Mouse (Mus musculus) heart, embryonic 16.5 days (tissue): Measurements from ENCODE around the gene Zmiz1. TPM values are rescaled to one million over a fixed set of nuclear protein-coding genes. Genes with fewer than 3 reads are reported as not detected.

Source experiments
- ATAC-seq: fragments of 200-750 bp; cut with Nextera tagmentation; replicated peaks from 2 replicates; pipeline ENCODE4 v1.8.0; 2017; ENCODE audit warnings: moderate number of reproducible peaks; ENCODE audit not compliant: insufficient read depth, low FRiP score; ENCODE audit errors: extremely low read depth
- H3K27ac ChIP-seq: fragments of 300-500 bp; sonication (generic); 2 replicates; pipeline ENCODE4 v1.5.1; 2014; ENCODE audit warnings: mild to moderate bottlenecking, low read length, control low read depth, moderate library complexity
- H3K27me3 ChIP-seq: fragments of 300-500 bp; sonication (generic); 2 replicates; pipeline ENCODE4 v1.6.1; 2014; ENCODE audit warnings: low read length, mixed read lengths; ENCODE audit not compliant: control insufficient read depth, insufficient read depth
- H3K36me3 ChIP-seq: fragments of 300-500 bp; sonication (generic); 2 replicates; pipeline ENCODE4 v1.6.1; 2014; ENCODE audit not compliant: control insufficient read depth, insufficient read depth
- H3K4me1 ChIP-seq: fragments of 300-500 bp; sonication (generic); 2 replicates; pipeline ENCODE4 v1.6.1; 2014; ENCODE audit warnings: low read length, mixed read lengths; ENCODE audit not compliant: control insufficient read depth, insufficient read depth
- H3K4me2 ChIP-seq: fragments of 300-500 bp; sonication (generic); 2 replicates; pipeline ENCODE4 v1.6.1; 2014; ENCODE audit warnings: low read depth, mild to moderate bottlenecking, control low read depth, low read length
- H3K4me3 ChIP-seq: fragments of 300-500 bp; sonication (generic); 2 replicates; pipeline ENCODE4 v1.5.1; 2014; ENCODE audit warnings: mild to moderate bottlenecking, control low read depth, low read length
- H3K9ac ChIP-seq: fragments of 300-500 bp; sonication (generic); 2 replicates; pipeline ENCODE4 v1.6.1; 2014; ENCODE audit warnings: low read length, control low read depth
- H3K9me3 ChIP-seq: fragments of 300-500 bp; sonication (generic); replicated peaks from 2 replicates; pipeline ENCODE4 v1.6.1; 2016; ENCODE audit warnings: low read length; ENCODE audit not compliant: control insufficient read depth
- WGBS: fragments of 180-500 bp; shearing (Covaris S2); extraction: QIAGEN DNeasy Blood & Tissue Kit; methylation state at CpG from one replicate; pipeline ENCODE4 v1.1.7; 2014; 5-methylcytosine and 5-hydroxymethylcytosine counted together
- polyA plus RNA-seq: library from polyadenylated mRNA; unstranded; fragments of >200 nt; fragmentation: Nextera tagmentation; extraction: Ambion mirVana; gene quantifications from 2 replicates; pipeline ENCODE4 v1.2.1, GENCODE M21; 2015

The Zmiz1 gene
- polyA plus RNA-seq, 1 experiment from 2014 or later: 20.6 TPM

DNA sequence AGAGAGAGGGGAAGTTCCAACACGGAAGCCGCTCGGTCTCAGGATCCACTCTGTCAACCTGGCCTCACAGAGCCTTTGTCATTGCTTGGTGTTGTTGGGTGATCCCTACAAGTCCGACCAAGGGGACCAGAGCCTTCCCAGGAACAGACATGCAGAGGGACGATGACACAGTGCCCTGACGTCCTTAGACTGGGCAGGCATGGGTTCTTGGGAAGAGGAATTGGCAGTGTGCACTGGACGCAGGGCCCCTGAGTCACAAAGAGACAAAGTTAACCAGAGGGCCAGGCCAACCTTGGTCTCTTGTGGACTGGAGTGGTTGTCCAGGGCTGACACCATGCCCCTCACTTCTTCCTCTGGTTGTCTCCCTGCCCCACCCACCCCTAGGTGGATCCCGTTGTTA lies 67.9 kb downstream of the Zmiz1 start:
- no peak overlapping the region for H3K27ac ChIP-seq
- ATAC-seq: no peak
- peaks cover 61% of the 10 kb centered on the region for H3K4me1 ChIP-seq

GRCm38 (mm10) chr14:25527321-25527720 lies 68.3 kb downstream of the Zmiz1 start:
- Histone ChIP-seq H3K4me1 (peaks cover 61% of the 10 kb centered on the region), H3K4me3 (no peak overlapping the region), H3K27me3 (no peaks in the 10 kb centered on the region), H3K4me2 (no peak overlapping the region), H3K9ac (no peak overlapping the region), H3K9me3 (no peaks in the 10 kb centered on the region), H3K27ac (no peak overlapping the region), H3K36me3 (no peaks in the 10 kb centered on the region)
- 62% methylated on average over 2 of the region's 2 CpGs for WGBS
- no peak for ATAC-seq

More for the DNA sequence above, 67.9 kb downstream of the Zmiz1 start:
- H3K4me3 ChIP-seq: no peak overlapping the region
- no peaks in the 10 kb centered on the region for H3K36me3 ChIP-seq
- no peaks in the 10 kb centered on the region for H3K9me3 ChIP-seq
- no peak overlapping the region for H3K9ac ChIP-seq
- WGBS: 76% methylated on average over 8 of the region's 8 CpGs
- no peaks in the 10 kb centered on the region for H3K27me3 ChIP-seq
- no peak overlapping the region for H3K4me2 ChIP-seq

GRCm38 (mm10) chr14:25530342-25530741 lies 71.4 kb downstream of the Zmiz1 start:
- 80% methylated on average over 4 of the region's 4 CpGs for WGBS

DNA sequence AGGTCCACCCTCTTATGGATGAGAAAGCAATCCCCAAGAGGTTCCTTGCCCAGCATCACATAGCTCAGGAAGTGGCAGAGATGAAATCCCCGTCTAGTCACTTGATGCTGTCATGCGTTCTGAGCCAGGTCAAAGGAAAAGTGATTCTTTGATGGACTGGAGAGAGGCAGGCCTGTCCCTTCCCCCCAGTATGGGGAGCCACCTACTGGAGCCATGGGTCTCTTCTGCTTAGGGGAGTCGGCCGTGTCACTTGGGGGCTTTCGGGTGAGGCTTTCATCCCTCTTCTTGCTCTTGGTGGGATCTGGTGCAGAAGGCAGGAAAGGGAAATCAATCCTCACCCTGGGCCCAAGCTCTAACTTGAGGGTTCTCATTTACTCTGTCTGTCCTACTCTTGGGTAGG lies 71.8 kb downstream of the Zmiz1 start:
- ATAC-seq: no peak
- H3K27ac ChIP-seq: no peak overlapping the region
- H3K36me3 ChIP-seq: no peaks in the 10 kb centered on the region
- H3K27me3 ChIP-seq: no peaks in the 10 kb centered on the region
- no peak overlapping the region for H3K4me3 ChIP-seq
- WGBS: 64% methylated on average over 5 of the region's 5 CpGs
- H3K9me3 ChIP-seq: no peaks in the 10 kb centered on the region
- H3K9ac ChIP-seq: no peak overlapping the region
- peaks cover 60% of the 10 kb centered on the region for H3K4me1 ChIP-seq
- H3K4me2 ChIP-seq: no peak overlapping the region

More at GRCm38 (mm10) chr14:25530342-25530741, 71.4 kb downstream of the Zmiz1 start:
- H3K4me3 ChIP-seq: no peak overlapping the region
- H3K27me3 ChIP-seq: no peaks in the 10 kb centered on the region
- H3K36me3 ChIP-seq: no peaks in the 10 kb centered on the region
- no peaks in the 10 kb centered on the region for H3K9me3 ChIP-seq
- H3K4me1 ChIP-seq: peaks cover 61% of the 10 kb centered on the region
- H3K9ac ChIP-seq: no peak overlapping the region
- no peak for ATAC-seq
- H3K27ac ChIP-seq: no peak overlapping the region
- no peak overlapping the region for H3K4me2 ChIP-seq

DNA sequence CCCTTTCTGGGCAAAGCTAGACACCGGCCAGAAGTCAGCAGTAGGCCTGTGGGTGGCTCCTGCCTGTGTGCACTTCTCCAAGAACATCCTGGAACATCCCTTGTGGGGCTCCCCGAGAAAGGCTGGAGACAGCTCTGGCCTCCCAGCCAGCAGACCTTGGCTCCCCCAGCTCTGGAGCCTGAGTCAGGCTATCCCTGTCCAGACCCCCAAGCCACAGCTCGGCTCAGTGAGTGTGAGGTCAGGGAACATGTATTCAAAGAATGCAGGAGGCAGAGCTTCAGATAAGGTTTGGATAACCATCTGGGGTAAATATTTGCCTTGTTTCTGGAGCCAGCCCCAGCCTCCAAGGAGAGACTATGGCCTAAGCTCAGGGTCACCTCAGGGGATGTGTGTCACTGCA lies 74.0 kb downstream of the Zmiz1 start:
- WGBS: 26% methylated on average over 3 of the region's 3 CpGs
- Histone ChIP-seq H3K4me3 (no peak overlapping the region), H3K4me2 (no peak overlapping the region), H3K27me3 (no peaks in the 10 kb centered on the region), H3K9me3 (no peaks in the 10 kb centered on the region), H3K27ac (peak overlapping the region; percentile 42), H3K36me3 (no peaks in the 10 kb centered on the region), H3K9ac (no peak overlapping the region), H3K4me1 (peaks cover 45% of the 10 kb centered on the region)
- 0 out of 2 replicates have a peak, but pooled peaks have one; percentile 10 for ATAC-seq

DNA sequence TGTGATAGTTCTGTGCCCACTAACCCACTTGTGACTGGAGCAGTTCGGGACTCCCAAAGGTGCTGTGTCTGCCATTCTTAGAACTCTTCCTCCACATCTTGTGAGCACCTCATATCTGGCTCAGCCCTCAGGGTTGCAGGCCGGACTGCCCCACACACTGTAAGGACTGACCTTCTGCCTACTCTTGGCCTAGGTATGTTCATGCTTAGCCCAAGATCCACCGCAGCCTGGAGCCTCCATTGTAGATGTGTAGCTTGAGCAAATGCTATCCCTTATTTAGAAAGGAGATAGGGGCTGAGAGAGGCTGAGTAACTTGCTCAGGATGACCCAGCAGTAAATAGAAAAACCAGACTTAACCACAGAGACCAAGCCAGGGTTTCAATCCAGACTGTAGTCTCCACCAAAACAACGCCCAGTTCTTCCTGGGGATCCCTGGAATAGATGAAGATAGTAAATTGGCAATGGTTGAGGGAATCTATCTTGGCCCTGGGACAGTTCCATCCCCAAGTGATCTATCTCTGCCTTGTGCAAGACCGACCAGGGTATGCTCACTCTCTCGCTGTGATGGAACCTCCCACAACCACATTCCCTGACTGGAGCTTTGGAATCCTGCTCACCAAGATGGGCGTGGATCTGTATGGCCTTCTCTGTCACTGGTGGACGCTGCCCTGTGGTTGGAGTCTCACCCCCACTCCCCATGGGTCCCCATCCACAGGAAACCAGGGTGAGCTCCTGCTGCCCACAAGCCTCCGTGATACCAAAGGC lies 74.8 kb downstream of the Zmiz1 start:
- Histone ChIP-seq H3K36me3 (no peaks in the 10 kb centered on the region), H3K4me1 (peaks cover 49% of the 10 kb centered on the region), H3K27ac (peak overlapping the region; percentile 47), H3K4me2 (no peak overlapping the region), H3K9ac (no peak overlapping the region), H3K4me3 (no peak overlapping the region), H3K9me3 (no peaks in the 10 kb centered on the region), H3K27me3 (no peaks in the 10 kb centered on the region)
- no peak for ATAC-seq
- WGBS: 57% methylated on average over 9 of the region's 9 CpGs

- H3K4me1 ChIP-seq: peaks cover 49% of the 10 kb centered on the region
- ATAC-seq: no peak
- peak overlapping the region; percentile 47 for H3K27ac ChIP-seq
These were observed 75.4 kb downstream of the Zmiz1 start for GRCm38 (mm10) chr14:25534396-25534769.

DNA sequence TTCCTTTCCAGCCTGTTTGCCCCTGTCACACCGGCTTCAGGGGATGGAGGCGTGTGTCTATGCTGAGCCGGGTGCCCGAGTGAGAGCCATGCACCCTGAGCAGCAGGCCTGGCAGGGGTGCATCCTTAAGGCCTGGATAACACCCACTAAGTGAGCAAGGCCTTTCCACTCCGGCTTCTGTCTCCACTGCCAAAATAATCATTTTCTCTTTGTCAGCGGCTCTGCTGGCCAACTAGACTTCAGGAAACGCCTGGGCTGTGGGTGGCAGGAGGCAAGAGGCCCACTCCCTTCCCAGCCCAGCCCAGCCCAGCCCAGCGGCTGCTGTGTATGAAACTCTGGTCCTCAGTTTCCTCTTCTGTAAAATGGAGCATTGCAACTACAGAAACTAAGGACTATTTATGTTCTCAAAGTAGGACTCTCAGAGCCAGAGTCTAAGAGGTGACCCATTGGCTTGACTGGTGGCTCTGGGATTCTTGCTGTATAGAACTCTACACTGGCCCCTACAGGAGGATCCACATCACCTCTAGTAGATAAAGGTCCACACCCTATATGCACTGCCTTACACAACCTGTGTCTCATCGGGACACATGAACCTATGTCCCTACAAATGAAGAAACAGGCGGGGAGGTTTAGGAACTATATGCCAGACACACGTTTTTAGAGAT lies 76.1 kb downstream of the Zmiz1 start:
- Histone ChIP-seq H3K9me3 (no peaks in the 10 kb centered on the region), H3K9ac (0 out of 2 replicates have a peak overlapping the region, but pooled peaks have one; percentile 41), H3K27ac (peak overlapping the region; percentile 47), H3K4me3 (no peak overlapping the region), H3K4me1 (peaks cover 49% of the 10 kb centered on the region), H3K36me3 (no peaks in the 10 kb centered on the region), H3K27me3 (no peaks in the 10 kb centered on the region), H3K4me2 (no peak overlapping the region)
- 53% methylated on average over 11 of the region's 11 CpGs for WGBS
- 0 out of 2 replicates have a peak, but pooled peaks have one; percentile 11 for ATAC-seq

More at GRCm38 (mm10) chr14:25534396-25534769, 75.4 kb downstream of the Zmiz1 start:
- Histone ChIP-seq H3K36me3 (no peaks in the 10 kb centered on the region), H3K9ac (0 out of 2 replicates have a peak overlapping the region, but pooled peaks have one; percentile 41), H3K9me3 (no peaks in the 10 kb centered on the region), H3K27me3 (no peaks in the 10 kb centered on the region), H3K4me2 (no peak overlapping the region), H3K4me3 (no peak overlapping the region)

DNA sequence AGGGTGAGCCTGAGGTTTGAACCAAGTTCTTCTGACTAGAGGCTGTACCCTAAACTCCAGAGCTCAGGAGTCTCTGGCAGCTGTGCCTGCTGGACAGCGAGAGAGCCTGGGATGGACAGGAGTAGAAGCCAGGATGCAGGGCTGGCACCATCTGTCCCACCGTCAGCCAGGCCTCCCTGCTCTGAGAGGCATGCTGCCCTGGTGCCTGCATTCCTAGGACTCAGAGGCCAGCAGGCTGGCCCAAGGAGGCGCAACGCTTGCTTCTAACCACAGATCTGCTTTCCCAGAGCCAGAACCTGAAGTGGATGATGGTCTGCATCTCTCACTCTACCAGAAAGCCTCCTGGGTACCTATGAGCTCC lies 76.6 kb downstream of the Zmiz1 start:
- peaks cover 49% of the 10 kb centered on the region for H3K4me1 ChIP-seq
- no peak overlapping the region for H3K27ac ChIP-seq
- WGBS: 71% methylated on average over 4 of the region's 4 CpGs

More for the DNA sequence above, 76.6 kb downstream of the Zmiz1 start:
- no peaks in the 10 kb centered on the region for H3K36me3 ChIP-seq
- no peak overlapping the region for H3K4me2 ChIP-seq
- H3K4me3 ChIP-seq: no peak overlapping the region
- no peak for ATAC-seq
- H3K9me3 ChIP-seq: no peaks in the 10 kb centered on the region
- no peaks in the 10 kb centered on the region for H3K27me3 ChIP-seq
- no peak overlapping the region for H3K9ac ChIP-seq
